Comparison of ENCODE assay signal across 8 mouse cellular contexts in the genomic region with DNA sequence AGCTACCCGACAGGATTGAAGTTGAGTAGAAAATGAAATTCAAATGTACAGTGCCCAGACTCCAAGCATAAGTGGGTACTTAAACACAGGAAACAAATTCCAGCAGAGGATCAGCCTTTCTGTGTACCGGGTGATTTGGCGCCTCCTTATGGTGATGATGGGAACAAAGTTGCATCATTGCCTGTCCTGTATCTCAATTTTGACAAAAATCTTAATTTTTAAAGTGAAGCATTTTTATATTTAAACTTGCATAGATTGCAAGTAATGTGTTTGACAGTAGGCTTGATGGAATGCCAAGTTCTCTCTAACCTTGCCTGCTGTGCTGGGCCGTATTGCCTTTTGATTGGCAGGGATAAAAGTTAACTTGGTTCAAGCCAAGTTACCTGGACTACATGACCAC. TPM values are rescaled to one million over a fixed set of nuclear protein-coding genes. Genes with fewer than 3 reads are reported as not detected.
DNase-seq lines count a peak whose midpoint lies in the region; ATAC-seq and TF ChIP-seq lines count a peak whose summit lies in the region.

No protein-coding gene starts in this region.

- H3K27me3 ChIP-seq in heart, adult 2 months (ENCODE audit: control insufficient read depth, insufficient read depth, low read length), result no peaks in the 10 kb centered on the region
- no peaks in the 10 kb centered on the region for H3K27me3 ChIP-seq in heart, embryonic 16.5 days (ENCODE audit: control insufficient read depth, insufficient read depth, low read length)
- no peaks in the 10 kb centered on the region for H3K27me3 ChIP-seq in limb, embryonic 11.5 days (ENCODE audit: control insufficient read depth, insufficient read depth, low read length)
- H3K27me3 ChIP-seq in midbrain, embryonic 13.5 days, result 0 out of 2 replicates have a peak, but pooled peaks cover under 1% of the 10 kb centered on the region

- no peak overlapping the region; the same call in none of the 2 replicates for H3K27ac ChIP-seq in heart, adult 2 months
- H3K27ac ChIP-seq in heart, embryonic 16.5 days (ENCODE audit: low read length), result peak overlapping the region; percentile 78
- H3K27ac ChIP-seq in limb, embryonic 11.5 days (replicated peaks; ENCODE audit: low read depth, low read length), result no peak overlapping the region
- no peak overlapping the region; the same call in 1 of the 2 replicates for H3K27ac ChIP-seq in midbrain, embryonic 13.5 days

- intact Hi-C loops in heart, adult 2 months (cut with DNase I), result loop anchor here (5.0 kb wide), 1 partner anchor 223 kb away; the partner anchor contains the start of gene Tial1
- intact Hi-C loops in heart, postnatal 14 days (cut with DNase I), result no loop called here

- no peaks in the 10 kb centered on the region for H3K79me2 ChIP-seq in heart, adult 2 months (replicated peaks; ENCODE audit: control insufficient read depth, insufficient read depth, low read length)

- peak overlapping the region; percentile 72 for H3K4me2 ChIP-seq in heart, embryonic 16.5 days (ENCODE audit: low read depth, low read length)
- H3K4me2 ChIP-seq in limb, embryonic 11.5 days (ENCODE audit: low read depth, severe bottlenecking), result peak overlapping the region; percentile 58
- peak overlapping the region; percentile 90 for H3K4me2 ChIP-seq in midbrain, embryonic 13.5 days (replicated peaks)

- ATAC-seq in heart, embryonic 16.5 days (replicated peaks; ENCODE audit: extremely low read depth, insufficient read depth, low FRiP score), result no peak
- ATAC-seq in limb, embryonic 11.5 days (ENCODE audit: insufficient number of reproducible peaks, low FRiP score, low TSS enrichment, low read depth), result no peak
- ATAC-seq in midbrain, embryonic 13.5 days, result no peak

- no peaks in the 10 kb centered on the region for H3K36me3 ChIP-seq in heart, adult 2 months (ENCODE audit: control insufficient read depth, insufficient read depth, low read length)
- H3K36me3 ChIP-seq in heart, embryonic 16.5 days (ENCODE audit: control insufficient read depth, insufficient read depth), result peaks cover 20% of the 10 kb centered on the region
- peaks cover 8% of the 10 kb centered on the region; the same call in 1 of the 2 replicates for H3K36me3 ChIP-seq in limb, embryonic 11.5 days (ENCODE audit: control insufficient read depth, insufficient read depth, low read length)
- peaks cover 40% of the 10 kb centered on the region for H3K36me3 ChIP-seq in midbrain, embryonic 13.5 days

- no peak for TF ChIP-seq EP300 in heart, adult 2 months (IDR thresholded peaks at IDR 0.05; ENCODE audit: insufficient read depth, low read depth, low read length)

- TF ChIP-seq POLR2A in heart, adult 2 months (IDR thresholded peaks at IDR 0.05; ENCODE audit: insufficient read depth, low read depth, low read length), result no peak

- H3K9ac ChIP-seq in heart, adult 2 months (ENCODE audit: low read depth, low read length), result no peak overlapping the region
- H3K9ac ChIP-seq in heart, embryonic 16.5 days (ENCODE audit: low read length), result peak overlapping the region; percentile 57
- H3K9ac ChIP-seq in limb, embryonic 11.5 days (ENCODE audit: low read length), result no peak overlapping the region
- H3K9ac ChIP-seq in midbrain, embryonic 13.5 days (replicated peaks), result no peak overlapping the region

- H3K9me3 ChIP-seq in heart, embryonic 16.5 days (replicated peaks; ENCODE audit: control insufficient read depth, low read length), result no peaks in the 10 kb centered on the region
- H3K9me3 ChIP-seq in limb, embryonic 11.5 days (ENCODE audit: control insufficient read depth, low read length), result no peaks in the 10 kb centered on the region
- H3K9me3 ChIP-seq in midbrain, embryonic 13.5 days, result no peaks in the 10 kb centered on the region

- 19% methylated on average over 4 of the region's 4 CpGs for WGBS in heart, adult 2 months
- 23% methylated on average over 4 of the region's 4 CpGs for whole genome bisulfite sequencing in heart, embryonic 16.5 days
- WGBS in limb, embryonic 11.5 days, result 28% methylated on average over 4 of the region's 4 CpGs
- 25% methylated on average over 4 of the region's 4 CpGs for WGBS in midbrain, embryonic 13.5 days

- H3K4me1 ChIP-seq in heart, adult 2 months (ENCODE audit: control insufficient read depth, insufficient read depth, low read length), result peaks cover 4% of the 10 kb centered on the region
- peaks cover 15% of the 10 kb centered on the region for H3K4me1 ChIP-seq in heart, embryonic 16.5 days (ENCODE audit: control insufficient read depth, insufficient read depth, low read length)
- H3K4me1 ChIP-seq in limb, embryonic 11.5 days (ENCODE audit: control insufficient read depth, insufficient read depth, low read length), result 0 out of 2 replicates have a peak, but pooled peaks cover 3% of the 10 kb centered on the region
- peaks cover 19% of the 10 kb centered on the region for H3K4me1 ChIP-seq in midbrain, embryonic 13.5 days (replicated peaks)

- DNase-seq in heart, adult 2 months, result no peak
- DNase-seq in heart, postnatal 14 days, result no peak
- peak; percentile 71 for DNase-seq in c-Kit-positive CD71-positive TER-119-positive erythroid progenitor cells, embryonic 14.5 days (ENCODE audit: low spot score)
- peak; percentile 60 for DNase-seq in limb, embryonic 11.5 days (ENCODE audit: low spot score)
- DNase-seq in frontal cortex, postnatal 25 days (ENCODE audit: low spot score in 2 of 2), result no peak
- no peak for DNase-seq in adrenal gland, adult 2 months

- peak; percentile 66 for TF ChIP-seq CTCF in heart, adult 2 months (IDR thresholded peaks at IDR 0.05)

- no peak overlapping the region; the same call in 1 of the 2 replicates for H3K4me3 ChIP-seq in heart, adult 2 months
- H3K4me3 ChIP-seq in heart, embryonic 16.5 days (ENCODE audit: low read length), result peak overlapping the region; percentile 86
- H3K4me3 ChIP-seq in limb, embryonic 11.5 days (ENCODE audit: low read depth, low read length), result peak overlapping the region; percentile 63; the same call in 1 of the 2 replicates
- peak overlapping the region; percentile 69 for H3K4me3 ChIP-seq in midbrain, embryonic 13.5 days (replicated peaks)

RNA-seq across cellular contexts. Expression of gene 9130023H24Rik, which starts 1.2 kb away (rescaled TPM):
- total RNA-seq in heart, adult 2 months (2021), result 1 to 10 TPM; 3.2 to 3.6 TPM
- polyA plus RNA-seq in heart, adult 2 months (2012; rRNA removed), result 1.7 and 2.2 TPM in 2 replicates
- total RNA-seq in heart, postnatal 14 days (2021), result 1 to 10 TPM; 3.1 to 3.4 TPM
- 4.9 and 6.8 TPM in 2 replicates for polyA plus RNA-seq in heart, embryonic 16.5 days (2015; fragmentation: Nextera tagmentation; extraction: Ambion mirVana)
- 10.2 and 11.4 TPM in 2 replicates for polyA plus RNA-seq in limb, embryonic 11.5 days (2014; fragmentation: Nextera tagmentation; extraction: Ambion mirVana)
- 11.0 and 11.5 TPM in 2 replicates for polyA plus RNA-seq in midbrain, embryonic 13.5 days (2015; fragmentation: Nextera tagmentation; extraction: Ambion mirVana)
- total RNA-seq in adrenal gland, adult 2 months (2021), result 1 to 10 TPM; 5.1 to 8.7 TPM
- 1.4 TPM in 2 replicates for polyA plus RNA-seq in adrenal gland, adult 2 months (2012; rRNA removed)

RNA-seq across cellular contexts. Expression of gene Armc5, which starts 1.8 kb away (rescaled TPM):
- total RNA-seq in heart, adult 2 months (2021), result 1 to 10 TPM; 6.8 to 7.1 TPM
- 11.2 and 12.3 TPM in 2 replicates for polyA plus RNA-seq in heart, adult 2 months (2012; rRNA removed)
- total RNA-seq in heart, postnatal 14 days (2021), result 1 to 10 TPM; 7.8 to 9.0 TPM
- 12.8 and 13.8 TPM in 2 replicates for polyA plus RNA-seq in heart, embryonic 16.5 days (2015; fragmentation: Nextera tagmentation; extraction: Ambion mirVana)
- 9.7 and 10.0 TPM in 2 replicates for polyA plus RNA-seq in limb, embryonic 11.5 days (2014; fragmentation: Nextera tagmentation; extraction: Ambion mirVana)
- 12.5 and 13.9 TPM in 2 replicates for polyA plus RNA-seq in midbrain, embryonic 13.5 days (2015; fragmentation: Nextera tagmentation; extraction: Ambion mirVana)
- 10 to 100 TPM; 18.6 to 20.1 TPM for total RNA-seq in adrenal gland, adult 2 months (2021)
- polyA plus RNA-seq in adrenal gland, adult 2 months (2012; rRNA removed), result 64.3 and 68.0 TPM in 2 replicates

RNA-seq across cellular contexts. Expression of gene Tgfb1i1, which starts 7.6 kb away (rescaled TPM):
- total RNA-seq in heart, adult 2 months (2021), result 10 to 100 TPM; 14.3 to 20.1 TPM
- polyA plus RNA-seq in heart, adult 2 months (2012; rRNA removed), result 26.2 and 28.2 TPM in 2 replicates
- 10 to 100 TPM; 31.9 to 32.2 TPM for total RNA-seq in heart, postnatal 14 days (2021)
- polyA plus RNA-seq in heart, embryonic 16.5 days (2015; fragmentation: Nextera tagmentation; extraction: Ambion mirVana), result 161 and 168 TPM in 2 replicates
- polyA plus RNA-seq in limb, embryonic 11.5 days (2014; fragmentation: Nextera tagmentation; extraction: Ambion mirVana), result 14.3 and 15.6 TPM in 2 replicates
- 21.7 and 23.0 TPM in 2 replicates for polyA plus RNA-seq in midbrain, embryonic 13.5 days (2015; fragmentation: Nextera tagmentation; extraction: Ambion mirVana)
- total RNA-seq in adrenal gland, adult 2 months (2021), result 10 to 100 TPM; 24.0 to 30.2 TPM
- polyA plus RNA-seq in adrenal gland, adult 2 months (2012; rRNA removed), result 35.1 and 35.8 TPM in 2 replicates

RNA-seq across cellular contexts. Expression of gene Slc5a2, which starts 26.5 kb away (rescaled TPM):
- total RNA-seq in heart, adult 2 months (2021), result not detected
- 0.37 TPM in 1 of 2 replicates, not detected in the other for polyA plus RNA-seq in heart, adult 2 months (2012; rRNA removed)
- total RNA-seq in heart, postnatal 14 days (2021), result not detected
- polyA plus RNA-seq in heart, embryonic 16.5 days (2015; fragmentation: Nextera tagmentation; extraction: Ambion mirVana), result 0.11 TPM in 1 of 2 replicates, not detected in the other
- not detected in 2 replicates for polyA plus RNA-seq in limb, embryonic 11.5 days (2014; fragmentation: Nextera tagmentation; extraction: Ambion mirVana)
- not detected in 2 replicates for polyA plus RNA-seq in midbrain, embryonic 13.5 days (2015; fragmentation: Nextera tagmentation; extraction: Ambion mirVana)
- under 1 TPM in 1 of 2 experiments, not detected in 1; 0.17 TPM for total RNA-seq in adrenal gland, adult 2 months (2021)
- polyA plus RNA-seq in adrenal gland, adult 2 months (2012; rRNA removed), result not detected in 2 replicates

RNA-seq across cellular contexts. Expression of gene Cox6a2, which starts 32.8 kb away (rescaled TPM):
- total RNA-seq in heart, adult 2 months (2021), result 1,000 to 10,000 TPM; 2,428 to 3,099 TPM
- polyA plus RNA-seq in heart, adult 2 months (2012; rRNA removed), result 4,809 and 7,642 TPM in 2 replicates
- 1,000 to 10,000 TPM; 1,548 to 1,671 TPM for total RNA-seq in heart, postnatal 14 days (2021)
- 1,071 and 1,148 TPM in 2 replicates for polyA plus RNA-seq in heart, embryonic 16.5 days (2015; fragmentation: Nextera tagmentation; extraction: Ambion mirVana)
- polyA plus RNA-seq in limb, embryonic 11.5 days (2014; fragmentation: Nextera tagmentation; extraction: Ambion mirVana), result 0.70 and 0.92 TPM in 2 replicates
- not detected in 2 replicates for polyA plus RNA-seq in midbrain, embryonic 13.5 days (2015; fragmentation: Nextera tagmentation; extraction: Ambion mirVana)
- total RNA-seq in adrenal gland, adult 2 months (2021), result 1 to 10 TPM in 1 of 2 experiments, not detected in 1; 8.0 TPM
- 1.7 and 2.9 TPM in 2 replicates for polyA plus RNA-seq in adrenal gland, adult 2 months (2012; rRNA removed)

Comparison
In these comparisons a context has a peak if more than half of its experiments do, and no peak if none do; other contexts are left out.
1. DNase-seq: peak in c-Kit-positive CD71-positive TER-119-positive erythroid progenitor cells, embryonic 14.5 days (single experiment) and limb, embryonic 11.5 days (single experiment); none in heart, adult 2 months (0 of 2), heart, postnatal 14 days (0 of 2), frontal cortex, postnatal 25 days (0 of 2) and adrenal gland, adult 2 months (single experiment).
2. Peak in every context shown above with its lines, with median percentiles within 50 percentile points of each other: H3K4me2 ChIP-seq.